Mouse (Mus musculus): ENCODE data around the gene Clcn6. TPM values are rescaled to one million over a fixed set of nuclear protein-coding genes. Genes with fewer than 3 reads are reported as not detected.

Clcn6 gene
- polyA plus RNA-seq, 1 experiment from 2014 or later = 4.2 TPM

DNA sequence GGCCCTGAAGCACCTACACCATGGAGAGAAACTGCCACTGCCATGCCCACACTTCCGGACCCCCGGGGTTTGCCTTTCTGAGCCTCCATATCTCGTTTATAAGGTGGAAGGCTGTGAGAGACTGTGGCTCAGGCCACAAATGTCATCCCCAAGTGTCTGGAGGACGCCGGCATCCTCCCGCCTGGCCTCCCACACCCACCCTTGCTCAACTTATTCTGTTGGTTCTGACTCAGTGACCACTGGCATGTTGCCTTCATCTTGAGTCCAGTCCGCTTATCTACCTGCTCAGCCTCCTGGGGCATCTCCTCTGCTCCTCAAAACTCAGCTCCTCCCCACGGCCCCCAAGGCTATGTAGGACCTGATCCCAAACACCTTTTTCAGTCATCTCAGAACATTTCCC is 28.7 kb upstream of the Clcn6 start:
- no peak for TF ChIP-seq CTCF (IDR thresholded peaks at IDR 0.05; ENCODE audit: low read depth)
- H3K9me3 ChIP-seq (replicated peaks; ENCODE audit: low read length) = no peaks in the 10 kb centered on the region
- H3K4me3 ChIP-seq (replicated peaks; ENCODE audit: low read depth, low read length) = no peak overlapping the region
- DNase-seq (ENCODE audit: low spot score) (no peak), ATAC-seq (replicated peaks; ENCODE audit: low FRiP score, low read depth) (no peak)
- H3K4me2 ChIP-seq (ENCODE audit: low read length) = no peak overlapping the region
- H3K27me3 ChIP-seq (ENCODE audit: insufficient read depth, low read length) = no peaks in the 10 kb centered on the region
- H3K36me3 ChIP-seq (ENCODE audit: insufficient read depth, low read length) = no peaks in the 10 kb centered on the region
- H3K4me1 ChIP-seq (replicated peaks; ENCODE audit: insufficient read depth, low read length) = peaks cover 9% of the 10 kb centered on the region
- no peak overlapping the region for H3K9ac ChIP-seq (ENCODE audit: low read depth, low read length)
- 71% methylated on average over 8 of the region's 8 CpGs for WGBS
- H3K27ac ChIP-seq = no peak overlapping the region

GRCm38 (mm10) chr4:148066401-148066744 is 27.8 kb upstream of the Clcn6 start:
- H3K36me3 ChIP-seq (ENCODE audit: insufficient read depth, low read length) = no peaks in the 10 kb centered on the region
- peak; percentile 57 for DNase-seq (ENCODE audit: low spot score)
- peak overlapping the region; percentile 62 for H3K27ac ChIP-seq
- ATAC-seq (replicated peaks; ENCODE audit: low FRiP score, low read depth) = no peak; the same call in 1 of the 2 replicates
- no peak for TF ChIP-seq CTCF (IDR thresholded peaks at IDR 0.05; ENCODE audit: low read depth)
- peak overlapping the region; percentile 7; the same call in 1 of the 2 replicates for H3K4me2 ChIP-seq (ENCODE audit: low read length)
- no peak overlapping the region for H3K9ac ChIP-seq (ENCODE audit: low read depth, low read length)
- 11% methylated on average over 9 of the region's 9 CpGs for WGBS
- no peaks in the 10 kb centered on the region for H3K27me3 ChIP-seq (ENCODE audit: insufficient read depth, low read length)
- no peaks in the 10 kb centered on the region for H3K9me3 ChIP-seq (replicated peaks; ENCODE audit: low read length)
- H3K4me3 ChIP-seq (replicated peaks; ENCODE audit: low read depth, low read length) = no peak overlapping the region
- peaks cover 9% of the 10 kb centered on the region for H3K4me1 ChIP-seq (replicated peaks; ENCODE audit: insufficient read depth, low read length)

DNA sequence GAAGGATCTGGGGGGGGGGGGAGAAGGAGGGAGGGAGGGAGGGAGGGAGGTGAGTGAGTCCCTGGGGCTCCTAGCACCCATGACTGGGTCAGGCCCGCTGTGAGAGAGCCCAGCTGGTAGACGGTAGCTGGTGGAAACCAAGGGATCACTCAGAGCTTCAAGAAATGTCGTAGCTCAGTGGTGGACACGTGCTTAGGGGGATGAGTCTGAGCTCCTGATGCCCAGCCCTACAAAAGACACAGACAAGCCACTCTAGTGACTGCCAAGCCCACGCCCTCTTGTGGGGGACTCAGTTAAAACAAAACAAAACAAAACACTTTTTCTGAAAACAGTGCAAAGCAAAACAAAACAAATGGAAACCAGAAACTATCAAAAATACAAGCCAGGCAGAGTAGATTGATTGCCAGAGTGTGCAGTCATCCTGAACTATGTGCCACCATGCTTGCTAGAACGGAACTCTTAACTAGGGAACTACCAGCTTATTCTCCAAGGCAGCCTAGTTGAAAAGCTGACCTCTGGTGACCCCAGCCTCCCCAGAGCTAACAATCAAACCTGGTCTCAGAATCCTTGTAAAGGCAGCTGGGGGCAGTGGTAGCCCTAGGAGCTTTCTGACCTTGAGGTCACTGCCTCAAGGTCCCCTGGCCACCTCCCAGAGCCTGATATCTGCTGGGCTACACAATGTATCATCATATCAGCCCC is 27.2 kb upstream of the Clcn6 start:
- TF ChIP-seq CTCF (IDR thresholded peaks at IDR 0.05; ENCODE audit: low read depth) = peak; percentile 48; the same call in 1 of the 2 replicates
- H3K9me3 ChIP-seq (replicated peaks; ENCODE audit: low read length) = no peaks in the 10 kb centered on the region
- DNase-seq (ENCODE audit: low spot score) (peak; percentile 76), ATAC-seq (replicated peaks; ENCODE audit: low FRiP score, low read depth) (peak; percentile 56)
- peak overlapping the region; percentile 7; the same call in 1 of the 2 replicates for H3K4me2 ChIP-seq (ENCODE audit: low read length)
- 24% methylated on average over 6 of the region's 6 CpGs for WGBS
- no peak overlapping the region for H3K9ac ChIP-seq (ENCODE audit: low read depth, low read length)
- H3K27ac ChIP-seq = peak overlapping the region; percentile 62
- no peaks in the 10 kb centered on the region for H3K36me3 ChIP-seq (ENCODE audit: insufficient read depth, low read length)
- no peaks in the 10 kb centered on the region for H3K27me3 ChIP-seq (ENCODE audit: insufficient read depth, low read length)
- no peak overlapping the region for H3K4me3 ChIP-seq (replicated peaks; ENCODE audit: low read depth, low read length)
- peaks cover 9% of the 10 kb centered on the region for H3K4me1 ChIP-seq (replicated peaks; ENCODE audit: insufficient read depth, low read length)

- no peak for ATAC-seq (replicated peaks; ENCODE audit: low FRiP score, low read depth)
- WGBS = 88% methylated on average over 9 of the region's 9 CpGs
Observed at GRCm38 (mm10) chr4:148061086-148061480, 22.5 kb upstream of the Clcn6 start.

DNA sequence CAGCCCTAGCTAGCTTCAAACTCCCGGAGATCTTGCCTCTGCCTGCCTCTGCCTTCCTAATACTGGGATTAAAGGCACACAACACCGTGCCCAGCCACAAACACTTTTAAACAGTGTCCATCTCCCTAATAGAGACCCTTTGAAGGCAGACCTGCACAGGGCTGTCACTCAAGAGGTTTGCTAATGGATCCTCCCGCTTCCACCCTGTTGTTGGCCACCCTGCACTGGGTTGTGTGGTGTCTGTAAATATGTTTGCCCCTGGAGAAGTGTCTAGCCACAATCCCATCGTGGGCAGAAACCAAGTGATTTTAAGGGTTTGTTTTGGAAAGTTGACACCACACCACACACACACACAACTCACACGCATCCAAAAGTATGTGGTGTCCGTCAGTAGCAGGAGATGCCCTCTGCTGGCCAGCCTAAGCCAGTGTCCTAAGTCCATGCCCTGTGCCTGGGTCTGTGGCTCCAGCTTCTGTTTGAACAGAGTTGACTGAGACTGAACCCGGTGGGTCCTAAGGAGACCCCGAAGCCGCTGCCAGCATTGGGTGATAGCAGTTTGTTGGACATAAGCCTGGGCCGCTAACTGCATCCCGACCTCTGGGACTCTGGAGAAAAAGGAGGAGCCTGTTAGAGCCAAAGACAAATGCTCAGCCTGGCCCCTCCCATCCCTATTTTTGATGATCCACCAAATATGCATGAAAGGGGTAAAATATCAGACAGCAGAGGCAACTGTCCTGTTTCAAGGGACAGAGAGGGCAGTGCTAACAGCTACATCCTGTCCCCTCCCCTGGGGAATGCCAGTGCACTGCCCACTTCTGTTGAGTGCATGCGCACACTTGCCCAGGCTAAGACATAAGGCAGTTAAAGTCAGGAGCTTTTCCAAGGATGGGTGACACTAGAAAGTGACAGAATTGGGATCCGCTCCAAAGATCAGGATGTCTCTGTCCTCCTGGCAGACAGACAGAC is 21.8 kb upstream of the Clcn6 start:
- WGBS = 48% methylated on average over 13 of the region's 13 CpGs
- DNase-seq (ENCODE audit: low spot score) = peak; percentile 72
- Histone ChIP-seq H3K9ac (ENCODE audit: low read depth, low read length) (no peak overlapping the region), H3K4me3 (replicated peaks; ENCODE audit: low read depth, low read length) (no peak overlapping the region), H3K27me3 (ENCODE audit: insufficient read depth, low read length) (no peaks in the 10 kb centered on the region), H3K36me3 (ENCODE audit: insufficient read depth, low read length) (peaks cover 35% of the 10 kb centered on the region), H3K27ac (no peak overlapping the region), H3K4me2 (ENCODE audit: low read length) (no peak overlapping the region), H3K9me3 (replicated peaks; ENCODE audit: low read length) (no peaks in the 10 kb centered on the region), H3K4me1 (replicated peaks; ENCODE audit: insufficient read depth, low read length) (no peaks in the 10 kb centered on the region; the same call in 1 of the 2 replicates)
- TF ChIP-seq CTCF (IDR thresholded peaks at IDR 0.05; ENCODE audit: low read depth) = peak; percentile 75
- peak; percentile 64 for ATAC-seq (replicated peaks; ENCODE audit: low FRiP score, low read depth)

More at GRCm38 (mm10) chr4:148061086-148061480, 22.5 kb upstream of the Clcn6 start:
- no peak overlapping the region for H3K27ac ChIP-seq
- H3K9ac ChIP-seq (ENCODE audit: low read depth, low read length) = no peak overlapping the region
- H3K36me3 ChIP-seq (ENCODE audit: insufficient read depth, low read length) = peaks cover 28% of the 10 kb centered on the region
- TF ChIP-seq CTCF (IDR thresholded peaks at IDR 0.05; ENCODE audit: low read depth) = no peak
- H3K4me3 ChIP-seq (replicated peaks; ENCODE audit: low read depth, low read length) = no peak overlapping the region
- H3K4me1 ChIP-seq (replicated peaks; ENCODE audit: insufficient read depth, low read length) = peaks cover 2% of the 10 kb centered on the region
- H3K4me2 ChIP-seq (ENCODE audit: low read length) = no peak overlapping the region
- H3K9me3 ChIP-seq (replicated peaks; ENCODE audit: low read length) = no peaks in the 10 kb centered on the region
- H3K27me3 ChIP-seq (ENCODE audit: insufficient read depth, low read length) = no peaks in the 10 kb centered on the region
- no peak for DNase-seq (ENCODE audit: low spot score)

DNA sequence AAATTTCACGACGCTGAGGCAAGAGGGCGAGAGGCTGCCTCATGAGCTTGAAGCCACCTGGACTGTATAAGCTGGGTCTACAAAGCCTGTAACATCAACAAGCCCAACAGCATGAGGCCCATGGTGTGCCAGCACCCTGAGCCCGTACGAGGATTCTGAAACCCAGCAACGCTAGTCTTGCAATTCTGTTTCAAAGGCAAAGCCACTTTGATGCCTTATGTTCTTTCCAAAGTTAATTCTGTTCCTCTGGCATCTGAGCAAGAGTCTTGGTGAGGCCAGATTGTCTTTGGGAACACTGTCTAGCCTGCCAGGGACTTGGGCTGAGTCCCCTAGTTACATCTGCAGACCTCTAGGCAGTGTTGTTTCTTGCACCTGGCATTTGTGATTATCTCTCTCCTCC is 20.4 kb upstream of the Clcn6 start:
- H3K27me3 ChIP-seq (ENCODE audit: insufficient read depth, low read length) = no peaks in the 10 kb centered on the region
- ATAC-seq (replicated peaks; ENCODE audit: low FRiP score, low read depth) (no peak), DNase-seq (ENCODE audit: low spot score) (no peak)
- H3K9me3 ChIP-seq (replicated peaks; ENCODE audit: low read length) = no peaks in the 10 kb centered on the region
- H3K4me1 ChIP-seq (replicated peaks; ENCODE audit: insufficient read depth, low read length) = no peaks in the 10 kb centered on the region
- 94% methylated on average over 6 of the region's 6 CpGs for WGBS
- no peak for TF ChIP-seq CTCF (IDR thresholded peaks at IDR 0.05; ENCODE audit: low read depth)
- peaks cover 48% of the 10 kb centered on the region for H3K36me3 ChIP-seq (ENCODE audit: insufficient read depth, low read length)
- no peak overlapping the region for H3K27ac ChIP-seq
- no peak overlapping the region for H3K9ac ChIP-seq (ENCODE audit: low read depth, low read length)
- H3K4me3 ChIP-seq (replicated peaks; ENCODE audit: low read depth, low read length) = no peak overlapping the region
- H3K4me2 ChIP-seq (ENCODE audit: low read length) = no peak overlapping the region
